Mouse (Mus musculus): ENCODE measurements at regions not wholly inside any gene's neighbourhood (a gene's known extent, or its start where the extent isn't known, plus 50 kb on each side); places are given as distances from the start of the nearest gene placed in this dataset.

DNA sequence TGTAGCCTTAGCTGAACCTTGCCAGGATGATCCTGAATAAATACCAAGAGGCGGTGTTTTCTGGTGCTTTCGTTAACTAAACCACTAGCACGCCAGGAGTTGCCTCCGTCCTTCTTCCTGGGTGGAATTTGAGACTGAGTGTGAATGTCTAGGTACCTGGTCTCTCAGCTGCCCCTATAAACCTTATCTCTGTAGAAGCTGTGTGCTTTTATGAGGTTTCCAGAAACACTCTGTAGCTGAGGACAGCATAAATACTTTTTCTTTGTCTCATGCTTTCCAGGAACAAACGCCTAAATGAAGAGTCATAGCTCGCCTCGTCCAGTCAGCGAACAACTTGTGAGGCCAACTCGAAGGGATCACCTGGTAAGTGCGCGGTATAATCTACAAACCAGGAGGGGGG is 143.6 kb upstream of the Tsc22d1 start:
- WGBS (ENCODE audit: insufficient replicate concordance), result 77% methylated on average over 11 of the region's 11 CpGs
- H3K4me3 ChIP-seq (ENCODE audit: low read depth, low read length), result no peak overlapping the region
- no peaks in the 10 kb centered on the region for H3K9me3 ChIP-seq (replicated peaks; ENCODE audit: control insufficient read depth, low read length)
- no peak for ATAC-seq (replicated peaks; ENCODE audit: insufficient number of reproducible peaks, low FRiP score, low TSS enrichment)
- H3K36me3 ChIP-seq (ENCODE audit: control insufficient read depth, insufficient read depth, low read length), result no peaks in the 10 kb centered on the region
- no peaks in the 10 kb centered on the region for H3K4me1 ChIP-seq (ENCODE audit: control insufficient read depth, insufficient read depth, low read length)
- H3K27me3 ChIP-seq (ENCODE audit: control insufficient read depth, insufficient read depth, low read length), result no peaks in the 10 kb centered on the region
- H3K9ac ChIP-seq (ENCODE audit: low read depth, low read length), result no peak overlapping the region
- H3K27ac ChIP-seq (ENCODE audit: low read depth, low read length), result no peak overlapping the region
- no peak overlapping the region for H3K4me2 ChIP-seq

DNA sequence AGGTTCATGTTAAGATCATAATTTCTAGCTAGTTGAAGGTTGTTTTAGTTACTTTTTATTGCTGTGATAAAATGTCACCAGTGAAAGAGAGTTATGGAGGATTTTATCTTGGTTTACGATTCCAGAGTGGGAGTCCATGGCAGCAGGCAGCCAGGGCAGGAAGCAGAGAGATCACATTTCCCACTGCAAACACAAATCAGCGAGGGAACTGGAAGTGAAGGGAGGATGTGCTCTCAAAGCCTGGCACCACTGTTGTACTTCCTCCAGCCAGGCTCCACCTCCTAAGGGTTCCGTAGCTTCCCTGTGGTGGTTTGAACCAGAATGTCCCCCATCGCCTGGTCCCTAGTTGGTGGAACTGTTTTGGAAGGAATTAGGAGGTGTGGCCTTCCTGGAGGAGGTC is 141.9 kb upstream of the Tsc22d1 start:
- H3K9me3 ChIP-seq (replicated peaks; ENCODE audit: control insufficient read depth, low read length), result no peaks in the 10 kb centered on the region
- no peak for ATAC-seq (replicated peaks; ENCODE audit: insufficient number of reproducible peaks, low FRiP score, low TSS enrichment)
- 68% methylated on average over 4 of the region's 4 CpGs for WGBS (ENCODE audit: insufficient replicate concordance)
- no peak overlapping the region for H3K4me2 ChIP-seq
- no peak overlapping the region for H3K4me3 ChIP-seq (ENCODE audit: low read depth, low read length)
- no peaks in the 10 kb centered on the region for H3K27me3 ChIP-seq (ENCODE audit: control insufficient read depth, insufficient read depth, low read length)
- H3K36me3 ChIP-seq (ENCODE audit: control insufficient read depth, insufficient read depth, low read length), result no peaks in the 10 kb centered on the region
- no peak overlapping the region for H3K27ac ChIP-seq (ENCODE audit: low read depth, low read length)
- no peak overlapping the region for H3K9ac ChIP-seq (ENCODE audit: low read depth, low read length)
- H3K4me1 ChIP-seq (ENCODE audit: control insufficient read depth, insufficient read depth, low read length), result peaks cover 5% of the 10 kb centered on the region; the same call in 1 of the 2 replicates

DNA sequence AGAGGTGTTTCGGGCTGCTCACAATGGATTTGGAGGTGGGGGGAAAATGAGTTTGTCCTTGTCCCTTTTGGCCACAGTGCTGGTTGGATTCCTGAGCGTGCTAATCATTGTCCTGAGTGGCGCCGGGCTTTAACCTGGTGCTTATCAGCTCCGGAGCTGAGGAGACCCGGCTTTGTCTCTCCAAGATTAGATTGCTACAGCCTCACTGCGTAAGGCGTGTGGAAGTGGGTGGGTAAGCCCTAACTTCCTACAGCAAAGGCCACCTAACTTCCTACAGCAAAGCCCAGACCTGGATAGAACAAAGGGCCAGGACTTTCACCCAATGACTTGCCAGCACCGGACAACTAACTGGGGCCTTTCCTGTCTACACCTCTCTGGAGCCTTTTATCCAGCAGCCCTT is 138.1 kb upstream of the Tsc22d1 start:
- H3K4me3 ChIP-seq (ENCODE audit: low read depth, low read length), result no peak overlapping the region
- H3K27ac ChIP-seq (ENCODE audit: low read depth, low read length), result 0 out of 2 replicates have a peak overlapping the region, but pooled peaks have one; percentile 1
- H3K4me2 ChIP-seq, result peak overlapping the region; percentile 36
- H3K9me3 ChIP-seq (replicated peaks; ENCODE audit: control insufficient read depth, low read length), result no peaks in the 10 kb centered on the region
- no peaks in the 10 kb centered on the region for H3K27me3 ChIP-seq (ENCODE audit: control insufficient read depth, insufficient read depth, low read length)
- peaks cover 5% of the 10 kb centered on the region for H3K4me1 ChIP-seq (ENCODE audit: control insufficient read depth, insufficient read depth, low read length)
- H3K9ac ChIP-seq (ENCODE audit: low read depth, low read length), result no peak overlapping the region
- no peak for ATAC-seq (replicated peaks; ENCODE audit: insufficient number of reproducible peaks, low FRiP score, low TSS enrichment)
- WGBS (ENCODE audit: insufficient replicate concordance), result 18% methylated on average over 9 of the region's 9 CpGs
- H3K36me3 ChIP-seq (ENCODE audit: control insufficient read depth, insufficient read depth, low read length), result no peaks in the 10 kb centered on the region

DNA sequence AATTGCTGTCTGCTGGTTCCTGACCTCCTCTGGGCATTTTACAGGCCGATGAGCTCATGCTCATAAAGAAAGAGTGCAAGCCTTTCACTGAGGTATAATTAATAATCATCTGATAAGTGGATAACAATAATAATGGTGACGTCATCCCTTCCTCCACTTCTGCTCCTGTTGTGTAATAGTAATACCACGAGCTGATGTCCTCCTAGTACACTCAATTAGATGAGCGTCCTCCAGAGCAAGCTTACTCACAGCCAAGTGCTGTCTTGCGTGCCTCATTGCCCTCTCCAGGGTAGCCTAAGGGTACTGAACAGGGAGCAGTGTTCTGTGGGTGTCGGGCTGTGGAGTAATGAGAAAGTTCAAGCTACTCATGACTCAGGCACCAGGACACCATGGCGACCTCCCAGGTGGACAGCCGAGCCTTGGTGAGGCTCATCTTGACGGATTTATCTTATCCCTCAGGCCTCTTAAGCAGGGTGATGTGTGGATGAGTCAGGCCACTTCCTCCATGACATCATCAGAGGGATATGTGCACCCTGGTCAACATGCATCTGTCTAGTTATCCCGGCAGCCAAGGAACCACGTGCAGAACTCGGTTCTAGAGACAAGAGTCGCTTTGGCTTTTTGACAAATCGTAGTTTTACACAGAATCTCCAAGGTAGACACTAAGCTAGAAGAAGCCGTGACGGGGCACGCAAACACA is 135.9 kb upstream of the Tsc22d1 start:
- ATAC-seq (replicated peaks; ENCODE audit: insufficient number of reproducible peaks, low FRiP score, low TSS enrichment), result no peak
- Histone ChIP-seq H3K9ac (ENCODE audit: low read depth, low read length) (no peak overlapping the region), H3K9me3 (replicated peaks; ENCODE audit: control insufficient read depth, low read length) (no peaks in the 10 kb centered on the region), H3K4me1 (ENCODE audit: control insufficient read depth, insufficient read depth, low read length) (peaks cover 8% of the 10 kb centered on the region), H3K4me2 (no peak overlapping the region), H3K27ac (ENCODE audit: low read depth, low read length) (no peak overlapping the region), H3K4me3 (ENCODE audit: low read depth, low read length) (no peak overlapping the region), H3K36me3 (ENCODE audit: control insufficient read depth, insufficient read depth, low read length) (no peaks in the 10 kb centered on the region), H3K27me3 (ENCODE audit: control insufficient read depth, insufficient read depth, low read length) (no peaks in the 10 kb centered on the region)
- 74% methylated on average over 17 of the region's 17 CpGs for WGBS (ENCODE audit: insufficient replicate concordance)

DNA sequence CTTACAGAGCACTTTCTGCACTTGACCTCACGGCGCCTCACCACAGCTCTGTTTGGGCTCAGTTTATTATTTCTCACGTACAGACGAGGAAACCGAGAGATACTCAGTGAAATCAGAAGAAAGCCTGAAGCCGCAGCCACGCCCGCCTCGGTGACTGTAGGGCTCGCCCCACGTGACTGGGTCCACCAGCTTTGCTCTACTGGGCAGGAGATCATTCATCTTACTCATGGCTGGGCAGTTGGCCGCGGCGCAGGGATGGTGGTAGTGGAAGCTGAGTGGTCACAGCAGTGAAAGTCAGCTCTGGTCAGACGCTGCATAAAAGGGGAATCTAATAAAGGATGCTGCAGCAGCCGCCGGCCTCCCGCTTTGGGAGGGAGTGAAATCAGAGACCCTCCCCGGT is 135.2 kb upstream of the Tsc22d1 start:
- no peak for ATAC-seq (replicated peaks; ENCODE audit: insufficient number of reproducible peaks, low FRiP score, low TSS enrichment)
- no peaks in the 10 kb centered on the region for H3K9me3 ChIP-seq (replicated peaks; ENCODE audit: control insufficient read depth, low read length)
- no peak overlapping the region for H3K9ac ChIP-seq (ENCODE audit: low read depth, low read length)
- no peaks in the 10 kb centered on the region for H3K27me3 ChIP-seq (ENCODE audit: control insufficient read depth, insufficient read depth, low read length)
- no peak overlapping the region for H3K4me3 ChIP-seq (ENCODE audit: low read depth, low read length)
- H3K4me2 ChIP-seq, result no peak overlapping the region
- no peaks in the 10 kb centered on the region for H3K36me3 ChIP-seq (ENCODE audit: control insufficient read depth, insufficient read depth, low read length)
- peaks cover 8% of the 10 kb centered on the region for H3K4me1 ChIP-seq (ENCODE audit: control insufficient read depth, insufficient read depth, low read length)
- 79% methylated on average over 19 of the region's 19 CpGs for WGBS (ENCODE audit: insufficient replicate concordance)
- H3K27ac ChIP-seq (ENCODE audit: low read depth, low read length), result no peak overlapping the region

DNA sequence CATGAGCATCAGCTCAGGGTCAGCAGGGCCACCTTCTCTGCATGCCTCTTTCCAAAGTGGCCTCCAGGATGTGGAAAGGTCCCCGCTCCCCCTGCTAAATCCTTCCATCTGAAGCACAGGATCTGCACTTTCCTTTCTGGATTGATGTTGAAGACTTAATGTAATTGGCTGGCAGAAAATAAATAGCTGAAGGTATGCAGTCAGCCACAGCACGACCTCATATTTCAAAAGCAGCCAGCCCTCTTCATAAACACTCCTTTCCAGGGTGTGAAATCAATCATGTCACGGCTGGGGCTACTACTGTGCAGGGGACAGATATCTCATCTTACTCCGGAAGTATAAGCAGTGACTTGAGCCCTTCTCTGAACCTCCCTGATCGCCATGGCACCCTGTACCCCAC is 132.9 kb upstream of the Tsc22d1 start:
- no peak overlapping the region for H3K27ac ChIP-seq (ENCODE audit: low read depth, low read length)
- no peaks in the 10 kb centered on the region for H3K27me3 ChIP-seq (ENCODE audit: control insufficient read depth, insufficient read depth, low read length)
- no peaks in the 10 kb centered on the region for H3K36me3 ChIP-seq (ENCODE audit: control insufficient read depth, insufficient read depth, low read length)
- H3K4me1 ChIP-seq (ENCODE audit: control insufficient read depth, insufficient read depth, low read length), result peaks cover 3% of the 10 kb centered on the region
- H3K9ac ChIP-seq (ENCODE audit: low read depth, low read length), result no peak overlapping the region
- H3K4me3 ChIP-seq (ENCODE audit: low read depth, low read length), result no peak overlapping the region
- no peak for ATAC-seq (replicated peaks; ENCODE audit: insufficient number of reproducible peaks, low FRiP score, low TSS enrichment)
- 25% methylated on average over 5 of the region's 5 CpGs for WGBS (ENCODE audit: insufficient replicate concordance)
- no peak overlapping the region for H3K4me2 ChIP-seq
- no peaks in the 10 kb centered on the region for H3K9me3 ChIP-seq (replicated peaks; ENCODE audit: control insufficient read depth, low read length)

DNA sequence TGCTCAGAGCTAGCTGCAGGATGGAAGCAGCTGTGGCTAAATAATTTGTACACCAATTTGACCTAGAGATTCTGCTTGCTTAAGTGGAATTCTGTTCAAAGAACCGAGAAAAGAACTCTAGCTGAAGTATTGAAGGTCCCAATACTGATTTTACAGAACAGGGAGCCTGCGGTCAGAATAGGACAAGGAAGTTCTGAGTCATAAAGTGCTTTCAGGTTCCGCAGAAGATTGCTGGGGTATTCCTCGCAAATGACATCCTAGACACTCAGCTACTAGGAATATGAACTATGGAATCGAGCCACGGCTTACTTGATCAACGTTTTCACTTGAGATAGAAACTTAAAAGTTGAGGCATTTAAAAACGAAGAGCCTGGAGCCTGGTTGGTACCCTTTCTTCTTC is 127.0 kb upstream of the Tsc22d1 start:
- H3K9ac ChIP-seq (ENCODE audit: low read depth, low read length), result no peak overlapping the region
- H3K4me2 ChIP-seq, result no peak overlapping the region
- 81% methylated on average over 8 of the region's 8 CpGs for WGBS (ENCODE audit: insufficient replicate concordance)
- H3K27me3 ChIP-seq (ENCODE audit: control insufficient read depth, insufficient read depth, low read length), result no peaks in the 10 kb centered on the region
- H3K9me3 ChIP-seq (replicated peaks; ENCODE audit: control insufficient read depth, low read length), result no peaks in the 10 kb centered on the region
- no peaks in the 10 kb centered on the region for H3K4me1 ChIP-seq (ENCODE audit: control insufficient read depth, insufficient read depth, low read length)
- no peak overlapping the region for H3K4me3 ChIP-seq (ENCODE audit: low read depth, low read length)
- ATAC-seq (replicated peaks; ENCODE audit: insufficient number of reproducible peaks, low FRiP score, low TSS enrichment), result no peak
- no peaks in the 10 kb centered on the region for H3K36me3 ChIP-seq (ENCODE audit: control insufficient read depth, insufficient read depth, low read length)
- H3K27ac ChIP-seq (ENCODE audit: low read depth, low read length), result no peak overlapping the region

DNA sequence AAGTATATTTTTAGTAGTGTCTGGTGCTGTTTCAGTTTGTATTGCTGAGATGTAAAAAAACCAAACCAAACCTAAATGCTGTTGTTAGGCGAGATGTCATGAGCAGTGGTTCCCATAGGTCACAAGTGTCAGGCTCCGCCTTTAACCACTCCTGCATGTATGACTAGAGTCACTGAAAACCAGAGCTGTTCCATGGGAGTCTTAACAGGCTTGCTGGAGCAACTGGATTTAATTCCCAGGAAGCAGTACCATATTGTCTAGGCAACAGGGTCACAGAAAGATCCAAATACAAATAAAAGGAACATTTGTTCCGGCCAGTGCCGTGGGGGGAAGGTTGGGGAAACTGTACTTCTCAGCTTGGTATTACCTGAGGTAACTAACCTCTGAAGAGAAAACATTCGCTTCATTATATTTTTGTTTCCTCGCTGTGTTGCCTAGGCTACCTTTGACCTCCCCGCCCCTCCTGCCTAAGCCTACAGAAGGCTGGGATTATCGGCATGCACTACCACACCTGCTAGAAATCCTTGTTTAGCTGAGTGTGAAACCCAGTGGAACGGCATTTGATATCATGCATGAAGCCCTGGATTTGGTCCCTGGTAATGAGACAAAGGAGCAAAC is 124.3 kb upstream of the Tsc22d1 start:
- H3K9me3 ChIP-seq (replicated peaks; ENCODE audit: control insufficient read depth, low read length), result no peaks in the 10 kb centered on the region
- H3K36me3 ChIP-seq (ENCODE audit: control insufficient read depth, insufficient read depth, low read length), result no peaks in the 10 kb centered on the region
- H3K9ac ChIP-seq (ENCODE audit: low read depth, low read length), result no peak overlapping the region
- no peaks in the 10 kb centered on the region for H3K4me1 ChIP-seq (ENCODE audit: control insufficient read depth, insufficient read depth, low read length)
- H3K4me3 ChIP-seq (ENCODE audit: low read depth, low read length), result no peak overlapping the region
- 83% methylated on average over 9 of the region's 9 CpGs for WGBS (ENCODE audit: insufficient replicate concordance)
- no peak overlapping the region for H3K4me2 ChIP-seq
- no peak overlapping the region for H3K27ac ChIP-seq (ENCODE audit: low read depth, low read length)
- no peaks in the 10 kb centered on the region for H3K27me3 ChIP-seq (ENCODE audit: control insufficient read depth, insufficient read depth, low read length)
- no peak for ATAC-seq (replicated peaks; ENCODE audit: insufficient number of reproducible peaks, low FRiP score, low TSS enrichment)

DNA sequence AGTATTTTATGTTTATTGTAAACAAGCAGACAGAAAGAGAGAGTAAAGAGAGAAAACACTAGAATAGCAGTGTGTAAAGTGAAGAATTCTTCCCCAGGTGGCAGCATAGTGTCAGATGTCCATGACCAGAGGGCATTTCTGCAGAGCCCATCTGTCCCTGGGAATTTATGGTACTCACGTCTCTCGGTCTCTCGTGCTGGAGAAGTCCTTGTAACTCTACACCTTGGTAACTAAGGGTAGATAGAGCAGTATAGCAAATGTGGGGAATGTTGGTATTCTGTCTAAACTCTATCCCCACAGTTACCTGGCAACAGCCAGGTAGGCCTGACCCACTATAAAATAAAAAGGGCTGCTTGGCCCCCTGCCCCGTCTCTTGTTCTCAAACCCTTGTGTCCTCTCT is 122.5 kb upstream of the Tsc22d1 start:
- H3K27ac ChIP-seq (ENCODE audit: low read depth, low read length), result no peak overlapping the region
- H3K9ac ChIP-seq (ENCODE audit: low read depth, low read length), result no peak overlapping the region
- H3K27me3 ChIP-seq (ENCODE audit: control insufficient read depth, insufficient read depth, low read length), result no peaks in the 10 kb centered on the region
- H3K36me3 ChIP-seq (ENCODE audit: control insufficient read depth, insufficient read depth, low read length), result no peaks in the 10 kb centered on the region
- H3K4me3 ChIP-seq (ENCODE audit: low read depth, low read length), result no peak overlapping the region
- no peaks in the 10 kb centered on the region for H3K9me3 ChIP-seq (replicated peaks; ENCODE audit: control insufficient read depth, low read length)
- H3K4me2 ChIP-seq, result no peak overlapping the region
- H3K4me1 ChIP-seq (ENCODE audit: control insufficient read depth, insufficient read depth, low read length), result no peaks in the 10 kb centered on the region
- no peak for ATAC-seq (replicated peaks; ENCODE audit: insufficient number of reproducible peaks, low FRiP score, low TSS enrichment)
- 35% methylated on average over 4 of the region's 4 CpGs for WGBS (ENCODE audit: insufficient replicate concordance)

All from heart, embryonic 11.5 days (tissue).